Mouse (Mus musculus): ENCODE measurements around the gene Rnf213.

- TF ChIP-seq HCFC1 (IDR thresholded peaks at IDR 0.05; ENCODE audit: borderline replicate concordance, insufficient read depth, low read length) (no peak), MAFK (IDR thresholded peaks at IDR 0.05; ENCODE audit: insufficient read depth, low read depth, low read length) (no peak), ZNF384 (IDR thresholded peaks at IDR 0.05; ENCODE audit: low read depth, low read length) (no peak)
These were observed 10.5 kb upstream of the Rnf213 start for GRCm38 (mm10) chr11:119382338-119382850.

Data from ES-E14 (cell line).